Mouse (Mus musculus) neutrophil, adult 83 days (primary cell): Measurements from ENCODE around the gene Wdr83os. TPM values are rescaled to one million over a fixed set of nuclear protein-coding genes. Genes with fewer than 3 reads are reported as not detected.

ENCODE experiments used
- total RNA-seq, 2 experiments: library from RNA; stranded (reverse); gene quantifications; one replicate each; pipeline ENCODE4 v1.2.4; 2023

The Wdr83os gene
- 10 to 100 TPM; 36.7 TPM for total RNA-seq

DNA sequence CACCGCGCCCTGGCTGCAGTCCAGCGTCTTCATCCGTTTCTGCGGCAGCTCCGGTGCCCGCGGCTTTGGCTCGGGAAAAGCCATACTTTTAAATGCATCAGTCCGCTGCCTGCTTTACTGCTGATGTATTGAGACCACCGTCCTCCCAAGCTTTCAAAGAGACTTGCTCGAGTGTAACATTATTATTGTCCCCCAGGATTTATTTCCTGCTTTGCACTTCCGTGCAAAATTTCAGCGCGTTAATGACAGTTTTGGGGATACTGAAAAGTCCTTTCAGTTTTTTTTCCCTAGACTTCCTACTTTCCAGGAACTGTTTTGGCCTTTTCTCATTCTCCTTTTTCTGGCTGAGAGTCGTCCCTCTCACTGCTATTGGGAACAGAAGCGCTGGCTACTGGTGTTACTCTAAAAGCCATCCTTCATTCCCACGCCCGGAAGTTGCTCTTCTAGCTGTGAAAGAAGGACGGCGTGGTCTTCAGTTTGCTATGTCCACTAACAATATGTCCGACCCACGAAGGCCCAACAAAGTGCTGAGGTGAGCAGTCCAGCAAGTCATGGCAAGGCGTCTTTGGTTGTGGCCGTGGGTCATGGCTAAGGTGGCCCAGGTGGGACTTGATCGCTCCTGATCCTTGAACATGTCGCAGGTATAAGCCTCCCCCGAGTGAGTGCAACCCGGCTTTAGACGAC is at the start of gene Wdr83os:
Gene Wdr83os, plus strand, starts transcription at position 209 of the 684 bp plus-strand sequence.

DNA sequence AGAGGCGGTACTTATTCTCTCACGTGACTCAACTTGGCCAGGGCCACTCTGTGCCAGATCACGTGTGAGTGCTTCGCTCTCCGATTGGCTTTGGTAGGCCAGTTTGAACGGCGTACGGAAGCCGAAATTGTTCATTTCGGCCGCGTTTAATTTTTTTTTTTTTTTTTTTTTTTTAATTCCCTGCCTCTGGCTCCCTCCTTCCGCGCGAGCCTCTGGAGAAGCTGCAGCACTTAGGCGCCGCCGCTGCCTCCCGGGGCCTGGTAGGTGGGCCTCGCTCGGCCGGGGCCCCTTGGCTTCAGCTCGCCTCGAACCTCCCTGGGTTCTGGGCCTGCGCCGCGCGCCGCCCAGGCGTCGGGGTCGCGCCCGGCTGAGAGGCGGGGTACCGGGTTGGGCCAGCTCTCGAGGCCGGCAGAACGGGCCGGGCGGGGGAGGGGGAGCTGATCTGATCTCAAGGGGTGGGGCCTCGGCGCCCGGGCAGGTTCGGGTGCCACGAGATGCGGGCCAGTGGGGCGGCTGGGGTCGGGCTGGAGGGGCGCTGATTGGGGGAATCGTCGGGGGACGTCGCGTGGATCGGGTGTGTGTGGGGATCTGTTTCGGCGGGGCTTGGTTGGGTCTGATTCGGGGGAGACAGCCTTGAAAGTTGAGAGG is 43.7 kb upstream of the Wdr83os start, which contains the start of gene Tnpo2:
Gene Tnpo2, plus strand, starts transcription at position 198 of the 648 bp plus-strand sequence.

DNA sequence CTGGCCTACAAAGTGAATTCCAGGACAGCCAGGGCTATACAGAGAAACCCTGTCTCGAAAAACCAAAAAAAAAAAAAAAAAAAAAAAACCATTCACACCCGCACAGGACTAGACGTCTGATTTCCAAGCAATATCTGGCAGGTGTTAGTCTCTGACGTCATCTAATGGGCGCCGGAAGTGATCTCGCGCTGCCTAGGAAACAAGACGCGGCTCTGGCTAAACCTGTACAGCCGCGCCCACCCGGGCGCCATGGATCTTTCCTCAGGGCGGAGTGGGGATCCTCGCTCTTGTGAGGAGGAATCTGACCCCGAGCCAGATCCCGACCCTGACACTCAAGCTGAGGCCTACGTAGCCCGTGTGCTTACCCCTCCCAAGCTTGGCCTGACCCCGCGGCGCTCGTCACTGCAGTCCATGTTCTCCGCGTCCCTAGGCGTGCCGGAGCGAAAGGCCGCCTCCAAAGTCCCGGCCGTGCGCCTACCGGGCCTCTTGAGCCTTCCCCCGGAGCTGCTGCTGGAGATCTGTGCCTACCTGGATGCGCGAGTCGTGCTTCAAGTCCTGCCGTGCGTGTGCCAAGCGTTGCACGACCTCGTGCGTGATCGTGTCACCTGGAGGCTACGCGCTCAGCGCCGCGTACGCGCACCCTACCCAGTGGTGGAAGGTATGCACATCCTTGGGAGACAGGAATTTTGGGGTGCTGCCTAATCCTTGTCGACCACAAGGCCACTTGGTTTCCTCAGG is 20.5 kb upstream of the Wdr83os start, which contains the start of gene Fbxw9:
Gene Fbxw9, plus strand, starts transcription at position 177 of the 738 bp plus-strand sequence.

DNA sequence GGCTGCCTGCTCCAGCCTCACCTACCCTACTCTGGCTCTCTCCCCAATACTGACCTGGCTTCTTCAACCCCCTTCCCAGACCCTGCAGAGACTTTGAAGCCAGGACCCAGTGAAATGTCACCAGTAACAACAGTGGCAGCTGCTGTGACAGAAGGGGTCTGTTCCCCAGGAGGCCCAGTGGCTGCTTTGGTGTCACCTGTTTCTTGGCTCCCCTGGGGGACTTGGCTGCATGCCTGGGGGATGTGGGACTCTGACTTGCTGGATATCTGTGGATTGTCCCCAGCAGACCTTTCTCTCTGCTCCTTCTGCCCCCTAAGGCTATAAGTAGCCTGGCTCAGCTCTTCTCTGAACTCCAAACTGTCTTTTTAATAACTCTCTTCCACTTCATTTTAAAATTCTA is 12.6 kb upstream of the Wdr83os start, which contains the start of gene Gm5741:
Gene Gm5741, minus strand, starts transcription at position 1 of the 400 bp plus-strand sequence.

DNA sequence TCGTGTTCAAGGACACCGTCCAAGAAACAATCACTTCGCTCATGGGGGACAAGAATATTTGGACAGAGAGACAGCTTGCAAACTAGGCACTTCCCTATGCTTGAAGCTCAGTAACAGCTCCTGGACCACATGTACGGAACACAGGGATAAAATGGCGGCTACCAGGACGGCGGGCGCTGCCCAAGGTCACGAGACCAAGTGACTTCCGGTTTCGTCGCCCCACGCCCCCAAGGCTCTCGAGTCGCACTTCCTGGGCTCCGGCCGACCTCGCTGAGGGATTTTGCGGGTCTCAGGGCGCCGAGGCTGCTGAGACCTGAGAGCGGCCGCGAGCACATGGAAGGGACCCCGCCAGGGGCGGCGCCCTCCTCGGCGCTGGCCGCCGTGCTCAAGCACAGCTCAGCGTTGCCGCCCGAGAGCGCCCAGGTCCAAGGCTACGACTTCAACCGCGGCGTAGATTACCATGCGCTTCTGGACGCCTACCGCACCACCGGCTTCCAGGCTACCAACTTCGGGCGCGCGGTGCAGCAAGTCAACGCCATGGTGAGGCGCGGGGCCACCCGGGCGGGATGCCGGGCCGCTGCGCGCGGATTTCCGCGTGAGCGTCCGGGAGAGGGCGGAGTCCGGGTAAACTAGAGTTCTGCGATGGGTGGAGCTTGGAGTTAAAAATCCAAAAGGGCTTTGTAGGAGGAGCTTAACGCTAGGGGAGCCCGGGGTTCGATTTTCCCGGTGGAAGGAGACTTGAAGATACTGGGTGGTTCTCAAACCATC is 8.8 kb upstream of the Wdr83os start, which contains the start of gene Dhps:
Gene Dhps, plus strand, starts transcription at position 244 of the 768 bp plus-strand sequence.

DNA sequence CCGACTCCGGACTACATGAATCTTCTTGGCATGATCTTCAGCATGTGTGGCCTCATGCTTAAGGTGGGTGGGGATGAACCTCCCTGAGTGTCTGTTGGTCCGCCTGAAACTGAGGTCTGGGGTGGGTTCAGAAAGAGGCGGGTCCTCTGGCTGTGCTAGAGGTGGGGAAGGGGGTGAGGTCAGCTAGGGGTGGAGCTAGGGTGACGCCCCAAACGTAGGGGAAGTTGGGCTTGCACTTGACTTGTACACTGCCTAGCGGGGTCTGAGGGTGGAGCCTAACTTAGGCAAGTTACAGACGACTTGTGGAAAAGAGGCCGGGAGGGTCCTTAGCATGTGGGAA is 646 bp downstream of the Wdr83os start, which contains the start of gene Wdr83:
Gene Wdr83, minus strand, starts transcription at position 91 of the 340 bp plus-strand sequence.

DNA sequence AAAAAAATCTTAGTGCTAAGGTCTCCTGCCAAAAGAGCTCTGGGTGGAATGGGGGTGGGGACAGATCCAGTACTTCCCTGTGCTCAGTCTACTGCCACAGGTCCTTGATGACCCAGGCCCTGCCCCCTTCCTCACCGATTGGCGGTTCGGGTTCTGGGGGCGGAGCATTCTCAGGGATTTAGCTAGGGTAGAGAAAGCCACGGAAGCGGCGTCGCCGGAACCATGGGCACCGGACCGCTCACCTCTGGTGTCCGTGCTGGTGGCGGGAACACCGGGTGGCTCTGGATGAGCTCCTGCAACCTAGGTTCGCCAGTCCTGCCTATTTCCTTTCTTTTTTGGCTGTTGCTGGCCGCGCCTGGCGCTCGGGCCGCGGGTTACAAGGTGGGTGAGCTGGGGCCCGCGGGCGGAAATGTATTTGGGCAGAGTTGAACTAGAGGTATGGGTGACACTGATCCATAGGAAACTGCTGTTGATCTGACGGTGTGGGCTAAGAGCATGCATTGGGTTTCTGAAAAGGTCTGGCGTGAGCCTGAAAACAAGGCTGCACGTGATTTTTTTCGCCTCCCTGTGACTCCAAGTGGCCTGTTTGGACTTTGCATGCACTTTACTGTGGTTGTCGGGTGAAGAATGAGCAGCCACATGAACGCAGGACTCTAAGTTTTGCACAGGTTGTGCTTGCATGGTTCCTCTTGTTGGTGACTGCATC is 2.7 kb downstream of the Wdr83os start, which contains the start of gene Man2b1:
Gene Man2b1, plus strand, starts transcription at position 163 of the 706 bp plus-strand sequence.

DNA sequence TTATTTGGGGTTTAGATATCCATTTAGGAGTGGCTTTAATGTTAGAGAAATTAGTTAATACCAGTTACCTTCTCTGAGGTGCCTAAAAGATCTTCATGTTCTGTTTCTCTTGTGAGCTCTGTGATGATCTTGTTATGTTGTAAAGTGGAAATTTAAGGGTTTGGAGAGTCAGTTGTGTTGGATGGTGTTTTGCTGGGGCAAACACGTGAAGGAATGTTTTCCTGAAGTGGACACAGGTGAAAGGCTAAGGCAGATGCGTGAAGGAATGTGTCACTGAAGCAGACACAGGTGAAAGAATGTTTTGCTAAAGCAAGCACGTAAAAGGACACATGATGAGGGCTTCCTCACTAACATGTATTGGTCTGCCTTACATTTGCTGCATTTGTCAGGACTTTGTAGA is 42.5 kb downstream of the Wdr83os start, which contains the start of gene Zfp791:
Gene Zfp791, minus strand, starts transcription at position 101 of the 400 bp plus-strand sequence.

Other genes starting within 250 kb of the Wdr83os start
- 1 to 10 TPM; 6.7 to 9.4 TPM for gene Gadd45gip1, start 249.2 kb upstream of the Wdr83os start, total RNA-seq
- gene Rad23a, start 240.1 kb upstream of the Wdr83os start, total RNA-seq: 10 to 100 TPM; 45.1 to 61.6 TPM
- 100 to 1,000 TPM; 331 to 384 TPM for gene Calr, start 233.8 kb upstream of the Wdr83os start, total RNA-seq
- gene Farsa, start 223.8 kb upstream of the Wdr83os start, total RNA-seq: 10 to 100 TPM; 27.1 to 36.2 TPM
- gene Syce2, start 208.6 kb upstream of the Wdr83os start, total RNA-seq: 10 to 100 TPM; 14.8 to 20.6 TPM
- gene Gcdh, start 186.8 kb upstream of the Wdr83os start, total RNA-seq: 10 to 100 TPM in 1 of 2 experiments, 1 to 10 TPM in 1; 9.6 to 11.3 TPM
- 10 to 100 TPM; 21.1 to 28.8 TPM for gene Klf1, start 178.8 kb upstream of the Wdr83os start, total RNA-seq
- gene Dnase2a, start 172.2 kb upstream of the Wdr83os start, total RNA-seq: 10 to 100 TPM; 20.0 to 24.8 TPM
- not detected for gene Mast1, start 143.4 kb upstream of the Wdr83os start, total RNA-seq
- not detected for gene Rtbdn, start 133.7 kb upstream of the Wdr83os start, total RNA-seq
- not detected for gene Gm49661, start 111.3 kb upstream of the Wdr83os start, total RNA-seq
- 100 to 1,000 TPM; 117 to 203 TPM for gene Prdx2, start 111.2 kb upstream of the Wdr83os start, total RNA-seq
- gene Rnaseh2a, start 111.0 kb upstream of the Wdr83os start, total RNA-seq: 10 to 100 TPM; 35.2 to 37.9 TPM
- gene Junb, start 102.0 kb upstream of the Wdr83os start, total RNA-seq: 1,000 to 10,000 TPM; 1,182 to 1,374 TPM
- gene Hook2, start 90.1 kb upstream of the Wdr83os start, total RNA-seq: 1 to 10 TPM in 1 of 2 experiments, under 1 TPM in 1; 0.83 to 1.1 TPM
- not detected for gene Best2, start 66.2 kb upstream of the Wdr83os start, total RNA-seq
- 10 to 100 TPM; 56.3 to 62.0 TPM for gene Asna1, start 55.5 kb upstream of the Wdr83os start, total RNA-seq
- 100 to 1,000 TPM; 154 TPM for gene Trir, start 53.9 kb upstream of the Wdr83os start, total RNA-seq
- gene Tnpo2, start 43.8 kb upstream of the Wdr83os start, total RNA-seq: 10 to 100 TPM; 34.3 to 53.0 TPM
- gene Fbxw9, start 20.7 kb upstream of the Wdr83os start, total RNA-seq: 1 to 10 TPM; 4.8 to 6.4 TPM
- gene Gm5741, start 12.8 kb upstream of the Wdr83os start, total RNA-seq: not detected
- gene Dhps, start 9.0 kb upstream of the Wdr83os start, total RNA-seq: 10 to 100 TPM; 35.8 to 38.4 TPM
- 10 to 100 TPM; 12.1 to 19.5 TPM for gene Wdr83, start 566 bp downstream of the Wdr83os start, total RNA-seq
- 100 to 1,000 TPM; 291 to 306 TPM for gene Man2b1, start 2.5 kb downstream of the Wdr83os start, total RNA-seq
- not detected for gene Zfp791, start 42.4 kb downstream of the Wdr83os start, total RNA-seq
- not detected for gene Cks1brt, start 71.2 kb downstream of the Wdr83os start, total RNA-seq
- gene Olfr371, start 145.2 kb downstream of the Wdr83os start, total RNA-seq: not detected
- gene Orc6, start 218.9 kb downstream of the Wdr83os start, total RNA-seq: 10 to 100 TPM; 34.6 to 37.2 TPM
- 10 to 100 TPM; 79.6 to 80.3 TPM for gene Vps35, start 219.1 kb downstream of the Wdr83os start, total RNA-seq